Mouse (Mus musculus) midbrain, embryonic 16.5 days (tissue): ENCODE results near the gene Slc4a2. TPM values are rescaled to one million over a fixed set of nuclear protein-coding genes. Genes with fewer than 3 reads are reported as not detected.

Experiments
- ATAC-seq: fragments of 200-750 bp; cut with Nextera tagmentation; 2 replicates; pipeline ENCODE4 v1.8.0; 2017; ENCODE audit warnings: moderate TSS enrichment
- H3K27ac ChIP-seq: fragments of 300-500 bp; sonication (generic); 2 replicates; pipeline ENCODE4 v1.5.1; 2014; ENCODE audit warnings: mild to moderate bottlenecking, low read length, mixed read lengths
- H3K27me3 ChIP-seq: fragments of 300-500 bp; sonication (generic); 2 replicates; pipeline ENCODE4 v1.6.1; 2014; ENCODE audit warnings: low read depth, low read length, mixed read lengths; ENCODE audit not compliant: control insufficient read depth, insufficient read depth
- H3K36me3 ChIP-seq: fragments of 300-500 bp; sonication (generic); 2 replicates; pipeline ENCODE4 v1.6.1; 2014; ENCODE audit warnings: mild to moderate bottlenecking, low read length, moderate library complexity, mixed read lengths; ENCODE audit not compliant: control insufficient read depth, insufficient read depth
- H3K4me1 ChIP-seq: fragments of 300-500 bp; sonication (generic); 2 replicates; pipeline ENCODE4 v1.6.1; 2014; ENCODE audit warnings: mild to moderate bottlenecking, low read length, mixed read lengths; ENCODE audit not compliant: control insufficient read depth, insufficient read depth
- H3K4me2 ChIP-seq: fragments of 300-500 bp; sonication (generic); 2 replicates; pipeline ENCODE4 v1.6.1; 2014; ENCODE audit warnings: mild to moderate bottlenecking, low read length, mixed read lengths
- H3K4me3 ChIP-seq: fragments of 300-500 bp; sonication (generic); 2 replicates; pipeline ENCODE4 v1.5.1; 2014; ENCODE audit warnings: low read depth, mild to moderate bottlenecking, low read length, moderate library complexity, mixed read lengths
- H3K9ac ChIP-seq: fragments of 300-500 bp; sonication (generic); 2 replicates; pipeline ENCODE4 v1.6.1; 2014; ENCODE audit warnings: low read depth, low read length, mixed read lengths
- H3K9me3 ChIP-seq: fragments of 300-500 bp; sonication (generic); replicated peaks from 2 replicates; pipeline ENCODE4 v1.6.1; 2014; ENCODE audit warnings: mild to moderate bottlenecking, low read length, mixed read lengths; ENCODE audit not compliant: control insufficient read depth, poor library complexity, severe bottlenecking
- WGBS: fragments of 180-500 bp; shearing (Covaris S2); extraction: QIAGEN DNeasy Blood & Tissue Kit; methylation state at CpG from one replicate; pipeline ENCODE4 v1.1.7; 2014; 5-methylcytosine and 5-hydroxymethylcytosine counted together
- polyA plus RNA-seq: library from polyadenylated mRNA; unstranded; fragments of >200 nt; fragmentation: Nextera tagmentation; extraction: Ambion mirVana; gene quantifications from 2 replicates; pipeline ENCODE4 v1.2.1, GENCODE M21; 2015

Gene Slc4a2
- polyA plus RNA-seq, 1 experiment from 2014 or later, result 23.7 TPM

DNA sequence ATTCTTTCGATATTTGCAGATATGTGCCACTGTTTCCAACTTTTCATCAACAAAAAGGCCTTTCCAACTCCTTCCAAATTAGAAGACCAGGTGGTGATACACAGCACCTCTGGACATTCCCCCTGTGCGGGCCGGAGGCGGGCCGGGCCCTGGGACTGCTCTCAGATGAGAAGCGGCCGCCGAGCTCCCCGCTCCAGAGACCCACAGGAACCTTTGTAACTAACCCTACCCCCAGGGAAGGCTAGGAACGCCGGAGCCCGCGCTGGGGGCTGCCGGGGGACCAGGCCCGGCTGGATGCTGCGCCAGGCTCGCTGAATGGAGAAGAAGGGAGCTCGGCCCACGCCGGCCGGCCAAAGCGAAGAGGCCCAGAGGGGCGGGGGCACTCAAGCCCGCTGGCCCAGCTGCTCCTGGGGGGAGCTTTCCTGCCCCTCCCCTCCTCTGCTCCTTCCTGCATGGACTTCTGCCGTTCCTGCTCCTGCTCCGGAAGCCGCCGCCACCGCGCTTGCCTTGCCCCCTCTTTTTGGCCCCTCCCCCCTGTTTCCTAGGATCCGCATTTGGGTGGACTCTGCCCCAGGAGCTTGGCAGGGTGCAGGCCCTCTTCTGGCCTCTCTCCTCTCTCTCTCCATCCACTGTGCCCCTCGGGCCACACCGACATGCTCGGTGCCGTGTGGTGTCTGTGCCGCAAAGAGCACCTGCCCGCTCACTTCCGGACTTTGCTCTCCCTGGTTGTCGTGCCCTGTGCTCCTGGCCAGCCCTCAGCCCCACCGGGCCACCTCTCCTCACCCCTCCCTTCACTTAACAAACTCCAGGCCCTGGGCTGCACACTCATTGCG is 58.8 kb downstream of the Slc4a2 start:
- H3K4me1 ChIP-seq, result peaks cover 13% of the 10 kb centered on the region
- no peaks in the 10 kb centered on the region for H3K27me3 ChIP-seq
- H3K36me3 ChIP-seq, result peaks cover 36% of the 10 kb centered on the region
- no peaks in the 10 kb centered on the region for H3K9me3 ChIP-seq
- no peak overlapping the region for H3K9ac ChIP-seq
- WGBS, result 34% methylated on average over 35 of the region's 41 CpGs
- no peak overlapping the region for H3K4me3 ChIP-seq
- ATAC-seq, result no peak; the same call in 1 of the 2 replicates
- H3K4me2 ChIP-seq, result no peak overlapping the region
- no peak overlapping the region for H3K27ac ChIP-seq

DNA sequence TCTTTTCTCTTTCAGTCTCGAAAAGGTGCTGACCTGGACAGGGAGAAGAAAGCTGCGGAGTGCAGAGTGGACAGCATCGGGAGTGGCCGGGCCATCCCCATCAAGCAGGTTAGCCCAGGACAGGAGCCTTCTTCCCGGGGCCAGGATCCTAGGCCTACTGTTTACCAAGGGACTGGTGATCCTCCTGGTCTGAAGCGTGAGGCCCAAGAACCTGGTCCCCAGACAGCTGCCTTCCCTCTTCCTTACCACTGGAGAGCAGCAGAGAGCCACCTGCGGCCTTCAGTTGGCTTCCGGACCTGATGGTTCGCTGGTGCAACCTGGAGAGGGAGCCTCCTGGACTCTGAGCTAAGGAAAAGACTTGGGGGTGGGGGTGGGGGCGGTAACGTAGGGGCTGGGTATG is 59.7 kb downstream of the Slc4a2 start:
- Histone ChIP-seq H3K27ac (no peak overlapping the region), H3K36me3 (peaks cover 32% of the 10 kb centered on the region)
- ATAC-seq, result peak; percentile 18

DNA sequence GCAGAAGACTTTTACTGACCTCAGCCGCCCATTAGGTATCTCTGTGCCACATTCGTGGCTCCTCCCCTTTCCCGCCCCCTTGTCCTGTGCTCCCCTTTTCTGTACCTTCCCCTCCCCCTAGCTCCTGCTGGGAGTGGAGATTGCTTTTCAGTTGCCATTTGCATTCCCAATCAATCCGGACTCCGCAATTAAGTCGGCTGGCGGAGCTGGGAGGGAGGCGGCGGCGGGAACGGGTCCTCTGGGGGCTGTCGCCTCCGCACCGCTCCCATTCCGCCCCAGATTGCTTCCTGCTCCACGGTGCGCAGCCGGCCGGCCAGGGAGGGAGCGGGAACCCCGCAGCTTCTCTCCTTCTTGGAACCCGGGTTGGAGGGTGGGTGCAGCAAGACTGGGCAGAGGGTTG is 61.3 kb downstream of the Slc4a2 start:
- H3K4me3 ChIP-seq, result no peak overlapping the region; the same call in 1 of the 2 replicates
- peaks cover 28% of the 10 kb centered on the region for H3K36me3 ChIP-seq
- ATAC-seq, result no peak
- no peak overlapping the region for H3K9ac ChIP-seq
- no peak overlapping the region for H3K27ac ChIP-seq
- H3K9me3 ChIP-seq, result no peaks in the 10 kb centered on the region
- WGBS, result 12% methylated on average over 22 of the region's 22 CpGs
- peaks cover 13% of the 10 kb centered on the region for H3K4me1 ChIP-seq
- H3K4me2 ChIP-seq, result peak overlapping the region; percentile 33
- no peaks in the 10 kb centered on the region for H3K27me3 ChIP-seq

More for the DNA sequence above, 59.7 kb downstream of the Slc4a2 start:
- peaks cover 13% of the 10 kb centered on the region for H3K4me1 ChIP-seq
- H3K27me3 ChIP-seq, result no peaks in the 10 kb centered on the region
- H3K4me3 ChIP-seq, result no peak overlapping the region
- H3K9me3 ChIP-seq, result no peaks in the 10 kb centered on the region
- 17% methylated on average over 10 of the region's 11 CpGs for WGBS
- no peak overlapping the region for H3K4me2 ChIP-seq
- H3K9ac ChIP-seq, result no peak overlapping the region

DNA sequence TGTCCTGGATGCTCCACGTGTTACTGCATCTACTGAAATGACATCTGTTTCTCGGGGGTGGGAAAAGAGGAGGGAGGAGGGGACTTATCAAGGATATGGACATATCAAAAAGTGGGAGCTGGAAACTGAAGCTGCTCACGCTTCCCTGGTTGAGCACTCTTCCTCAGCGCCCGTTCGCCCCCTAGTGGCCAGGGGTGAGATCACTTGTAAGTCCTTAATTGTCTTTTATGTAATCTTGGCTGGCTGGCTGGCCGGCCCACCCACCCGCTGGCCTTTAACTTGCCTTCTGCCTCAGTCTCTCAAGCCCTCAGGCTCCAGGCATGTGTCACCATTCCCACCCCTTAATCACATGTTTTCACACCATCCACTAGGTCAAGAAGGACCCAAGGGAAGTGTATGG is 62.5 kb downstream of the Slc4a2 start:
- H3K27me3 ChIP-seq, result no peaks in the 10 kb centered on the region
- H3K4me3 ChIP-seq, result no peak overlapping the region
- H3K27ac ChIP-seq, result no peak overlapping the region
- H3K36me3 ChIP-seq, result peaks cover 32% of the 10 kb centered on the region
- H3K4me1 ChIP-seq, result peaks cover 9% of the 10 kb centered on the region
- ATAC-seq, result 0 out of 2 replicates have a peak, but pooled peaks have one; percentile 9
- no peak overlapping the region for H3K9ac ChIP-seq
- H3K4me2 ChIP-seq, result no peak overlapping the region
- H3K9me3 ChIP-seq, result no peaks in the 10 kb centered on the region
- 0% methylated on average over 8 of the region's 8 CpGs for WGBS

DNA sequence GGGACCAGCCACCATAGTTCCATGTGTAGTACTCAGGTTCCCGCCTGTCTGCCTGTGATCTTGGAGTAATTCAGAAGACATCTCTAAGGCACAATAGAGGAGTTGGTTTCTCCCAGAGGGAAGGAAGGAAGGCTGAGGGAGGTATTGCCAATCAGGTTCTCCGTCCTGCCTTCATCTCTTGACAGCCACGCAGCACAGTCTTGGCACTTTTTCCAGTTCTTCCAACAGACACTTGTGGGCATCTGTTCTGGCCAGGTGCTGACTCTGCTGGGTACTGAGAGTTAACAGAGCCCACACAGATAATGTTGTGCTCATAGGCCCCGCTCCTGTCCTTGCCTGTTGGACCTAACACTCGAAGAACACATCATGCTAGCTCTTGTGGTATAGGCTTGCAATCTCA is 63.1 kb downstream of the Slc4a2 start:
- Histone ChIP-seq H3K4me2 (no peak overlapping the region), H3K36me3 (peaks cover 36% of the 10 kb centered on the region), H3K27me3 (no peaks in the 10 kb centered on the region), H3K9me3 (no peaks in the 10 kb centered on the region), H3K27ac (no peak overlapping the region), H3K4me1 (peaks cover 5% of the 10 kb centered on the region; the same call in 1 of the 2 replicates), H3K4me3 (no peak overlapping the region), H3K9ac (no peak overlapping the region)
- WGBS, result 91% methylated on average over 5 of the region's 5 CpGs
- no peak for ATAC-seq

DNA sequence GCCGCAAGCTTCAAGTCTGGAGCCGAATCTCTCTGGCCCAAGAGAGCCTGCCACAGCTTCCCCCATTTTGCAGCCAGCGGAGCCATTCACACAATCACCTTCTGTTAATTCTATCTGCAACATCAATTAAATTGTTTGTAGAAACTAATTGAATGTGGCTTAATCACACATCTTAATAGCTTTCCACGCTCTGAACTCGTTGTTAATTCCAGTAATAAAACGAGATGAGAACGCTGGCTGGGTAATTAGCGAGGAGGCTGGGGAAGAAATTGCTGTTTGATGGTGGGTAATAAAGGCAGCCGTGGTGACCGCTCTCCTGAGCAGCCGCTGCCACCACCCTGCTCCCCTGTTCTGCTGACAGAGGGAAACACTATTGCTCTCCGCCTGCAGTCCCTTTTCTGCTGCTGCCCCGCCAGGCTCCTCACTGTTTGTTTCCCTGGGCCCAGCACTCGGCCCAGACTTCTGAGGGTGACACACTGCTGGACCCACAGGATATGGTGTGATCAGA is 66.8 kb downstream of the Slc4a2 start:
- H3K4me1 ChIP-seq, result peaks cover 3% of the 10 kb centered on the region; the same call in 1 of the 2 replicates
- no peak overlapping the region for H3K27ac ChIP-seq
- WGBS, result 75% methylated on average over 14 of the region's 14 CpGs
- no peaks in the 10 kb centered on the region for H3K27me3 ChIP-seq
- H3K4me3 ChIP-seq, result no peak overlapping the region
- H3K9ac ChIP-seq, result no peak overlapping the region
- no peak overlapping the region for H3K4me2 ChIP-seq
- no peak for ATAC-seq
- H3K9me3 ChIP-seq, result no peaks in the 10 kb centered on the region
- peaks cover 40% of the 10 kb centered on the region for H3K36me3 ChIP-seq

Other genes with a start within 250 kb of the Slc4a2 start
- 11.4 and 11.7 TPM in 2 replicates for gene Kcnh2, start 72.2 kb upstream of the Slc4a2 start, polyA plus RNA-seq
- gene Nos3, start 59.0 kb upstream of the Slc4a2 start, polyA plus RNA-seq, result 8.8 and 9.7 TPM in 2 replicates
- 3.8 and 4.4 TPM in 2 replicates for gene Atg9b, start 31.7 kb upstream of the Slc4a2 start, polyA plus RNA-seq
- gene Abcb8, start 30.2 kb upstream of the Slc4a2 start, polyA plus RNA-seq, result 49.2 and 54.9 TPM in 2 replicates
- gene Asic3, start 10.4 kb upstream of the Slc4a2 start, polyA plus RNA-seq, result 0.24 TPM in 1 of 2 replicates, not detected in the other
- gene Cdk5, start 307 bp upstream of the Slc4a2 start, polyA plus RNA-seq, result 130 and 149 TPM in 2 replicates
- gene Fastk, start 21.4 kb downstream of the Slc4a2 start, polyA plus RNA-seq, result 93.0 and 96.2 TPM in 2 replicates
- 60.1 and 63.2 TPM in 2 replicates for gene Tmub1, start 24.0 kb downstream of the Slc4a2 start, polyA plus RNA-seq
- gene Agap3, start 28.3 kb downstream of the Slc4a2 start, polyA plus RNA-seq, result 55.6 and 56.9 TPM in 2 replicates
- 0.20 and 0.21 TPM in 2 replicates for gene Gbx1, start 103.4 kb downstream of the Slc4a2 start, polyA plus RNA-seq
- gene Asb10, start 117.1 kb downstream of the Slc4a2 start, polyA plus RNA-seq, result 0.15 TPM in 1 of 2 replicates, not detected in the other
- 0.08 TPM in 1 of 2 replicates, not detected in the other for gene 4931409K22Rik, start 133.0 kb downstream of the Slc4a2 start, polyA plus RNA-seq
- 78.0 and 85.0 TPM in 2 replicates for gene Abcf2, start 153.6 kb downstream of the Slc4a2 start, polyA plus RNA-seq
- gene Chpf2, start 162.9 kb downstream of the Slc4a2 start, polyA plus RNA-seq, result 16.6 and 23.3 TPM in 2 replicates
- 173 and 192 TPM in 2 replicates for gene Smarcd3, start 200.6 kb downstream of the Slc4a2 start, polyA plus RNA-seq